ENCODE assay signal across 11 mouse cellular contexts in genomic region chr19:49242601-49243000, GRCm38 (mm10).
"Had no signal": no experiment of that assay in that cellular context is flagged by ENCODE, and none has a peak within 500 bp of the region (broad histone marks: within the 10 kb centered on the region; RNA-seq: fewer than 3 reads in every experiment).

No protein-coding gene starts in this region.

- DNase-seq: right cerebral cortex, adult 18-20 months; right cerebral cortex, postnatal 14 days; right cerebral cortex, postnatal 25 days; right cerebral cortex, postnatal 4 days; spleen, adult 18-20 months; thymus, adult 18-20 months; thymus, adult 2 months; thymus, postnatal 14 days; thymus, postnatal 25 days; thymus, postnatal 36 days; thymus, postnatal 4 days had no signal
